Mouse (Mus musculus): ENCODE results near the gene Cacna2d2. TPM values are rescaled to one million over a fixed set of nuclear protein-coding genes. Genes with fewer than 3 reads are reported as not detected.

Cacna2d2 gene
- total and polyA plus RNA-seq, 3 experiments = 12.9 to 14.1 (median 13.3) TPM

DNA sequence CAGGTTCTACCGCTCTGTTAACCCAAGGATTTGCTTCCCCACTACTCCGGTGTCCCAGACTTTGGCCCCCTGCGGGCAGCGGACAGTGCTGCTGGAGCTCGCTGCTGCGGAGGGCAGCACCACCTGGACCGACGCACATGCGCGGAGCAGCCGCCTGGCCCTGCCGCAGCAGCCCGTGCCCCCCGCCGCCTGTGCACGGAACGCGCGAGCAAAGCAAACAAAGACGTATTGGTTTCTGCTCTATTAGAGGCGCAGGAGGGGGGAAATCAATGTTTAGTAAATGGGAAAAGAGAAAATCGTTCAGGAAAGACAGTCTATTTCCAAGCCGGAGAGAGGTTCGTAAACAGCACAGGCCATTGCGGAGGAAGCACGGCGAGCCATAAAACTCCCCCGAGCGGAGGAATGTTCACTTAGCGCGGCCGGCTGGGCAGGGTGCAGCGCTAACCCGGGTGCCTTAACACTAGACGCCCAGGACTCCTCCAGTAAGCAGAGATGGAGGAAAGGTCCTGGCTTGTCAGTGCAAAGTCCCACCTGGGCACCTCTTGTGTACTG is 21.4 kb upstream of the Cacna2d2 start:
- WGBS = 1% methylated on average over 35 of the region's 35 CpGs
- H3K27ac ChIP-seq = no peak overlapping the region
- H3K79me2 ChIP-seq (replicated peaks; ENCODE audit: control insufficient read depth, insufficient read depth, low read length) = no peaks in the 10 kb centered on the region
- no peak overlapping the region for H3K9ac ChIP-seq (ENCODE audit: low read depth, low read length)
- no peaks in the 10 kb centered on the region for H3K4me1 ChIP-seq (ENCODE audit: control insufficient read depth, insufficient read depth, low read length)
- H3K4me3 ChIP-seq = no peak overlapping the region
- DNase-seq = no peak
- H3K27me3 ChIP-seq (ENCODE audit: control insufficient read depth, insufficient read depth, low read length) = peaks cover 10% of the 10 kb centered on the region
- intact Hi-C loops (cut with DNase I) = no loop called here
- H3K36me3 ChIP-seq (ENCODE audit: control insufficient read depth, insufficient read depth, low read length) = no peaks in the 10 kb centered on the region
- TF ChIP-seq CTCF (IDR thresholded peaks at IDR 0.05) = peak; percentile 22
- no peak for TF ChIP-seq POLR2A (IDR thresholded peaks at IDR 0.05; ENCODE audit: insufficient read depth, low read depth, low read length)

DNA sequence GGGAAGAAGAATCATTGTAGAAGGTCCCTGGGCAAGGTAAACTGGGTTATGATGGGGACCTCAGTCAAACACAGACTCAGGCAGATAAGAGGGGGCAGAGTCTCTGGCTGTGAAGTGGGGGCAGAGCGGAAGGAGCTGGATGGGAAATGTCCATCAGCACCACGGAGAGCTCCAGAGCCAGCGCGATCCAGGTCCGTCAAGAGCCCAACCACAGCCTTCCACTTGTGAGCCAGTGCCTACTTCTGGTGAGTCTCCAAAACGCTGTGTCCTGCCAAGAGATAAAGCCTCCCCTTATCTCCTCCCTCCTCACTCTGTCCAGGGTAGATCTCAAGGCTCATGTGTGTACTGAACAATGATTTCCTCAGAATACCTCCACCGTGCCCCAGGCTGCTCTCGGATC is 17.7 kb upstream of the Cacna2d2 start:
- WGBS = 6% methylated on average over 8 of the region's 8 CpGs
- no peaks in the 10 kb centered on the region for H3K79me2 ChIP-seq (replicated peaks; ENCODE audit: control insufficient read depth, insufficient read depth, low read length)
- no peaks in the 10 kb centered on the region for H3K4me1 ChIP-seq (ENCODE audit: control insufficient read depth, insufficient read depth, low read length)
- no peaks in the 10 kb centered on the region for H3K36me3 ChIP-seq (ENCODE audit: control insufficient read depth, insufficient read depth, low read length)
- no peak overlapping the region for H3K4me3 ChIP-seq
- no peak overlapping the region for H3K27ac ChIP-seq
- H3K9ac ChIP-seq (ENCODE audit: low read depth, low read length) = no peak overlapping the region
- peak; percentile 46 to 52 for DNase-seq
- TF ChIP-seq POLR2A (IDR thresholded peaks at IDR 0.05; ENCODE audit: insufficient read depth, low read depth, low read length) (no peak), EP300 (IDR thresholded peaks at IDR 0.05; ENCODE audit: insufficient read depth, low read depth, low read length) (0 out of 2 replicates have a peak, but pooled peaks have one; percentile 17), CTCF (IDR thresholded peaks at IDR 0.05) (no peak)
- intact Hi-C loops (cut with DNase I) = no loop called here
- H3K27me3 ChIP-seq (ENCODE audit: control insufficient read depth, insufficient read depth, low read length) = peaks cover 10% of the 10 kb centered on the region

DNA sequence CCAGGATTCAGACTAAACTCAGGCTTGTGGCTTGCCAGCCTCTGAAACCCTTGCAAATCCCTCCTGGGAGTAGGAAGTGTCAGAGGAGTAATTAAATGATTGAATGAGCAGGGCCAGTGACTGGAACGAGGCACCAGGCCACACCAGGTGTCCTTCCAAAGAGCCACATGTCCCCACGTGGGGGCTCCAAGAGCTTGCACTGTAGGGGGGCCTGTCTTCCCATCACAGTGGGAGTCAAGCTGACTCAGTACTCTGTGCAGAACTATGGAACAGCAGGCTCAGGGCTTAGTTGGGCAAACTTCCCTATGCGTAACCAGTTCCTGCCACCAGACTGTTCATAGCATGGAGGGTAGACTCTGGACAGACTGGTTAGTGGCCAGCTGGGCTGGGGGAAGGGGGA is 15.0 kb upstream of the Cacna2d2 start:
- no peaks in the 10 kb centered on the region for H3K36me3 ChIP-seq (ENCODE audit: control insufficient read depth, insufficient read depth, low read length)
- WGBS = 35% methylated on average over 3 of the region's 3 CpGs
- H3K27me3 ChIP-seq (ENCODE audit: control insufficient read depth, insufficient read depth, low read length) = no peaks in the 10 kb centered on the region
- no peak for TF ChIP-seq EP300 (IDR thresholded peaks at IDR 0.05; ENCODE audit: insufficient read depth, low read depth, low read length)
- no peak for TF ChIP-seq CTCF (IDR thresholded peaks at IDR 0.05)
- no peak for TF ChIP-seq POLR2A (IDR thresholded peaks at IDR 0.05; ENCODE audit: insufficient read depth, low read depth, low read length)
- no peaks in the 10 kb centered on the region for H3K79me2 ChIP-seq (replicated peaks; ENCODE audit: control insufficient read depth, insufficient read depth, low read length)
- no peak overlapping the region for H3K4me3 ChIP-seq
- no peaks in the 10 kb centered on the region for H3K4me1 ChIP-seq (ENCODE audit: control insufficient read depth, insufficient read depth, low read length)
- no peak overlapping the region for H3K9ac ChIP-seq (ENCODE audit: low read depth, low read length)
- no peak for DNase-seq
- no peak overlapping the region for H3K27ac ChIP-seq
- intact Hi-C loops (cut with DNase I) = no loop called here

DNA sequence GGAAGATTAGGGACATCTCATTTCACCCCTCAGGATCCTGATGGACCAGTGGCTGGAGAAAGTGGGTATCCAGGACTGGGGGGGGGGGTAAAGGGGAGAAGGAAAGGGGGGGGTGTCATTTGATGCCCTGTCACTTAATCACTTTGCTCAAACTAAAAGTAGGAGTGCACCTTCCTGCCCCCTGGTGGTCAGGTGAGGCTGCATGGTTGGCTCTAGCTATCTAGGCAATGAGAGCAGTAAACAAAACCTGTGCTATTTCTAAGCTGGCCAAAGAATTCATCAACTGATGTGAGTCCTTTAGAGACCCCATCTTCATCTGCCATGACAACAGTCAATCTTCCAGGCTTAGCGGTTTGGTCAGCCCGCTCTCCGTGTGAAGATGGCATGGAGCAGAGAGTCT is 12.7 kb upstream of the Cacna2d2 start:
- no peak overlapping the region for H3K4me3 ChIP-seq
- H3K9ac ChIP-seq (ENCODE audit: low read depth, low read length) = no peak overlapping the region
- no peak overlapping the region for H3K27ac ChIP-seq
- intact Hi-C loops (cut with DNase I) = no loop called here
- no peaks in the 10 kb centered on the region for H3K4me1 ChIP-seq (ENCODE audit: control insufficient read depth, insufficient read depth, low read length)
- 67% methylated on average over 3 of the region's 3 CpGs for WGBS
- TF ChIP-seq POLR2A (IDR thresholded peaks at IDR 0.05; ENCODE audit: insufficient read depth, low read depth, low read length) (no peak), CTCF (IDR thresholded peaks at IDR 0.05) (peak; percentile 58), EP300 (IDR thresholded peaks at IDR 0.05; ENCODE audit: insufficient read depth, low read depth, low read length) (no peak)
- no peaks in the 10 kb centered on the region for H3K36me3 ChIP-seq (ENCODE audit: control insufficient read depth, insufficient read depth, low read length)
- no peaks in the 10 kb centered on the region for H3K27me3 ChIP-seq (ENCODE audit: control insufficient read depth, insufficient read depth, low read length)
- H3K79me2 ChIP-seq (replicated peaks; ENCODE audit: control insufficient read depth, insufficient read depth, low read length) = no peaks in the 10 kb centered on the region
- no peak for DNase-seq

DNA sequence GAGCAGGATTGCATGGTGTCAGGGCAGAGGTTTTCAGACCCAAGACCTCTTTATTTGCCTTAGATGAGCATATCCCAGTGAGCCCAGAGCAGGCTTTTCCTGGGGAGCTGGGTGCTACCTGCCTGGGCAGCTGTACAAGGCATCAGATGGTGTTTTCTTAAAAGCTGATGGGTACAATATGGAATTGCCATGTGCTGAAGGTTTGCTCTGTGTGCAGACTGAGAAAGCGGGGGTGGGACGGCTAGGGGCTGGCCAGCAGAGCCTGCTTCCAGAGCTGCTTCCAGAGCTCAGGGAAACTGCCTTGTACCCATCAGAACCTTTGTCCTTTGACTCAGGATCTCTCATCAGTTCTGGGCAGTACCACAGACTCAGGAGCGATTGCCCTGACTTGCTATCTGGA is 11.7 kb upstream of the Cacna2d2 start:
- Histone ChIP-seq H3K79me2 (replicated peaks; ENCODE audit: control insufficient read depth, insufficient read depth, low read length) (no peaks in the 10 kb centered on the region), H3K27me3 (ENCODE audit: control insufficient read depth, insufficient read depth, low read length) (no peaks in the 10 kb centered on the region), H3K4me1 (ENCODE audit: control insufficient read depth, insufficient read depth, low read length) (no peaks in the 10 kb centered on the region), H3K36me3 (ENCODE audit: control insufficient read depth, insufficient read depth, low read length) (no peaks in the 10 kb centered on the region), H3K27ac (no peak overlapping the region), H3K4me3 (no peak overlapping the region), H3K9ac (ENCODE audit: low read depth, low read length) (no peak overlapping the region)
- TF ChIP-seq CTCF (IDR thresholded peaks at IDR 0.05) (no peak), EP300 (IDR thresholded peaks at IDR 0.05; ENCODE audit: insufficient read depth, low read depth, low read length) (no peak), POLR2A (IDR thresholded peaks at IDR 0.05; ENCODE audit: insufficient read depth, low read depth, low read length) (no peak)
- intact Hi-C loops (cut with DNase I) = no loop called here
- DNase-seq = no peak
- WGBS = 82% methylated on average over 3 of the region's 3 CpGs

DNA sequence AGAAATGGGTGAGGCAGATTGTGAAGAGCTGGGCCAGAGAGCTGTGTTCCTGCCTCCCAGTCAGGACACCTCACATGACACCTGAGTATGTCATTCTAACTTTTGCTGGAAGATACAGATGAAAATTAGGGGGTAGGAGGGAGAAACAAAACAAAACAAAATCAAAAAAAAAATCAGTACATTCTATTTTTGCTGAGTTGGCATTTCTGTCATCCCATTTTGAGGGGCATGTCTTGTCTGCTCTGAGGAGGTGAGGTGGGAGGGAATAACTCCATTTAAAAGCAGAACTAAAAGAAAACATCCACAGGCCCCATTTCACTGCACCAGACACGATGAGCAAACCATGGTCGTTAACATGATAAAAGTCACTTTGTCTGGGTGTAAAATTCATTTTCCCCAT is 11.1 kb upstream of the Cacna2d2 start:
- intact Hi-C loops (cut with DNase I) = no loop called here

More for the DNA sequence above, 11.1 kb upstream of the Cacna2d2 start:
- WGBS = 58% methylated on average over 2 of the region's 2 CpGs
- no peaks in the 10 kb centered on the region for H3K36me3 ChIP-seq (ENCODE audit: control insufficient read depth, insufficient read depth, low read length)
- DNase-seq = no peak
- H3K4me3 ChIP-seq = no peak overlapping the region
- no peaks in the 10 kb centered on the region for H3K4me1 ChIP-seq (ENCODE audit: control insufficient read depth, insufficient read depth, low read length)
- no peak overlapping the region for H3K9ac ChIP-seq (ENCODE audit: low read depth, low read length)
- no peak for TF ChIP-seq CTCF (IDR thresholded peaks at IDR 0.05)
- no peak for TF ChIP-seq EP300 (IDR thresholded peaks at IDR 0.05; ENCODE audit: insufficient read depth, low read depth, low read length)
- no peak for TF ChIP-seq POLR2A (IDR thresholded peaks at IDR 0.05; ENCODE audit: insufficient read depth, low read depth, low read length)
- no peaks in the 10 kb centered on the region for H3K79me2 ChIP-seq (replicated peaks; ENCODE audit: control insufficient read depth, insufficient read depth, low read length)
- H3K27ac ChIP-seq = no peak overlapping the region
- H3K27me3 ChIP-seq (ENCODE audit: control insufficient read depth, insufficient read depth, low read length) = no peaks in the 10 kb centered on the region

All from heart, adult 2 months (tissue).